8 mouse cellular contexts compared by ENCODE assay signal in the genomic region with DNA sequence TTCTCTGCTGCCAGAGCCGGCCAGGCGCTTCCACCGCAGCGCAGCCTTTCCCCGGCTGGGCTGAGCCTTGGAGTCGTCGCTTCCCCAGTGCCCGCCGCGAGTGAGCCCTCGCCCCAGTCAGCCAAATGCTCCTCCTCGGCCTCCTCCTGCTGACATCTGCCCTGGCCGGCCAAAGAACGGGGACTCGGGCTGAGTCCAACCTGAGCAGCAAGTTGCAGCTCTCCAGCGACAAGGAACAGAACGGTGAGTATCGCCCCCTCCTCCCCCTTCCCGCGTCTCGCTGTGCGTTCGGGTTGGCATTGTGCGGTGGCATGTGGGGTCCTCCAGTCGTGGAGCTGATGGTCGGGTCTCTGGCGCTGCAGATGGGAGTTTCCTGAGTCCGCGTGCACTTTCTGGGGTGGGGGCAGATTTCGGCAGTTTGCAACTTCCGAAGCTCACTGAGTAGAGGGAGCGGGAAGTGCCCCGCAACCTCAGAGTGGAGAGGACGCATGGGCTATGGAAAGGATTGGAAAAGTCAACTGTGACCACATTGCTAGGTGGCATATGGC. TPM values are rescaled to one million over a fixed set of nuclear protein-coding genes. Genes with fewer than 3 reads are reported as not detected.
DNase-seq lines count a peak whose midpoint lies in the region; ATAC-seq and TF ChIP-seq lines count a peak whose summit lies in the region.

No protein-coding gene starts in this region.

- WGBS in forebrain, postnatal 0 days, result under 1% methylated on average over 34 of the region's 34 CpGs
- 0% methylated on average over 34 of the region's 34 CpGs for WGBS in hindbrain, embryonic 16.5 days
- under 1% methylated on average over 34 of the region's 34 CpGs for WGBS in limb, embryonic 10.5 days
- under 1% methylated on average over 34 of the region's 34 CpGs for WGBS in midbrain, embryonic 13.5 days
- WGBS in stomach, embryonic 14.5 days, result under 1% methylated on average over 34 of the region's 34 CpGs

- H3K4me3 ChIP-seq in forebrain, postnatal 0 days (ENCODE audit: low read depth, low read length), result peak overlapping the region; percentile 70
- peak overlapping the region; percentile 81 for H3K4me3 ChIP-seq in hindbrain, embryonic 16.5 days (ENCODE audit: low read length)
- peak overlapping the region; percentile 87 for H3K4me3 ChIP-seq in limb, embryonic 10.5 days
- H3K4me3 ChIP-seq in midbrain, embryonic 13.5 days (replicated peaks), result peak overlapping the region; percentile 69
- H3K4me3 ChIP-seq in stomach, embryonic 14.5 days (ENCODE audit: low read depth, low read length), result peak overlapping the region; percentile 75

- no peaks in the 10 kb centered on the region for H3K36me3 ChIP-seq in forebrain, postnatal 0 days (ENCODE audit: insufficient read depth)
- no peaks in the 10 kb centered on the region for H3K36me3 ChIP-seq in hindbrain, embryonic 16.5 days (ENCODE audit: control insufficient read depth, insufficient read depth, low read length)
- H3K36me3 ChIP-seq in limb, embryonic 10.5 days, result peaks cover 4% of the 10 kb centered on the region; the same call in 1 of the 2 replicates
- no peaks in the 10 kb centered on the region for H3K36me3 ChIP-seq in midbrain, embryonic 13.5 days
- no peaks in the 10 kb centered on the region for H3K36me3 ChIP-seq in stomach, embryonic 14.5 days (ENCODE audit: control insufficient read depth, insufficient read depth, low read length)

- peak overlapping the region; percentile 77 for H3K9ac ChIP-seq in forebrain, postnatal 0 days
- H3K9ac ChIP-seq in hindbrain, embryonic 16.5 days (ENCODE audit: low read depth, low read length), result peak overlapping the region; percentile 80
- peak overlapping the region; percentile 75 for H3K9ac ChIP-seq in midbrain, embryonic 13.5 days (replicated peaks)
- H3K9ac ChIP-seq in stomach, embryonic 14.5 days (replicated peaks; ENCODE audit: low read depth, low read length), result peak overlapping the region; percentile 69

- H3K27me3 ChIP-seq in forebrain, postnatal 0 days (ENCODE audit: insufficient read depth, low read length), result no peaks in the 10 kb centered on the region
- H3K27me3 ChIP-seq in hindbrain, embryonic 16.5 days (replicated peaks; ENCODE audit: control insufficient read depth, insufficient read depth, low read length), result no peaks in the 10 kb centered on the region
- no peaks in the 10 kb centered on the region for H3K27me3 ChIP-seq in limb, embryonic 10.5 days (ENCODE audit: low read depth, poor library complexity, severe bottlenecking)
- H3K27me3 ChIP-seq in midbrain, embryonic 13.5 days, result no peaks in the 10 kb centered on the region
- H3K27me3 ChIP-seq in stomach, embryonic 14.5 days (ENCODE audit: control insufficient read depth, insufficient read depth, low read length), result no peaks in the 10 kb centered on the region

- peak; percentile 32 for DNase-seq in adipocyte (ENCODE audit: low spot score)
- DNase-seq in cerebellum, adult 11 months, result peak; percentile 16
- peak; percentile 57 for DNase-seq in forebrain, postnatal 0 days
- peak; percentile 80 for DNase-seq in limb, embryonic 10.5 days (ENCODE audit: low spot score)
- no peak for DNase-seq in natural killer cell, adult 2 months (ENCODE audit: low spot score in 2 of 2)

- H3K9me3 ChIP-seq in forebrain, postnatal 0 days (ENCODE audit: low read length), result no peaks in the 10 kb centered on the region
- no peaks in the 10 kb centered on the region for H3K9me3 ChIP-seq in hindbrain, embryonic 16.5 days (ENCODE audit: control insufficient read depth, low read length)
- no peaks in the 10 kb centered on the region for H3K9me3 ChIP-seq in limb, embryonic 10.5 days (replicated peaks)
- no peaks in the 10 kb centered on the region for H3K9me3 ChIP-seq in midbrain, embryonic 13.5 days
- no peaks in the 10 kb centered on the region for H3K9me3 ChIP-seq in stomach, embryonic 14.5 days (ENCODE audit: control insufficient read depth, low read depth, low read length)

- peaks cover 5% of the 10 kb centered on the region; the same call in 1 of the 2 replicates for H3K4me1 ChIP-seq in forebrain, postnatal 0 days (ENCODE audit: insufficient read depth)
- peaks cover 5% of the 10 kb centered on the region for H3K4me1 ChIP-seq in hindbrain, embryonic 16.5 days (ENCODE audit: control insufficient read depth, insufficient read depth, low read depth, low read length)
- H3K4me1 ChIP-seq in limb, embryonic 10.5 days, result peaks cover 67% of the 10 kb centered on the region
- H3K4me1 ChIP-seq in midbrain, embryonic 13.5 days (replicated peaks), result peaks cover 12% of the 10 kb centered on the region
- peaks cover 7% of the 10 kb centered on the region; the same call in 1 of the 2 replicates for H3K4me1 ChIP-seq in stomach, embryonic 14.5 days (ENCODE audit: control insufficient read depth, insufficient read depth, low read length)

- no peak for TF ChIP-seq CTCF in forebrain, postnatal 0 days (IDR thresholded peaks at IDR 0.05; ENCODE audit: low read depth)

- peak overlapping the region; percentile 77 for H3K27ac ChIP-seq in forebrain, postnatal 0 days (ENCODE audit: low read depth, low read length)
- peak overlapping the region; percentile 86 for H3K27ac ChIP-seq in hindbrain, embryonic 16.5 days (ENCODE audit: low read depth, low read length)
- H3K27ac ChIP-seq in limb, embryonic 10.5 days, result peak overlapping the region; percentile 99
- no peak overlapping the region for H3K27ac ChIP-seq in midbrain, embryonic 13.5 days
- peak overlapping the region; percentile 89 for H3K27ac ChIP-seq in stomach, embryonic 14.5 days (ENCODE audit: low read length)

- ATAC-seq in forebrain, postnatal 0 days, result peak; percentile 40
- peak; percentile 66 for ATAC-seq in hindbrain, embryonic 16.5 days
- ATAC-seq in midbrain, embryonic 13.5 days, result peak; percentile 69
- ATAC-seq in stomach, embryonic 14.5 days (ENCODE audit: insufficient number of reproducible peaks, insufficient read depth, low FRiP score, low read depth), result peak; percentile 20; the same call in 1 of the 2 replicates

- H3K4me2 ChIP-seq in forebrain, postnatal 0 days (ENCODE audit: low read depth), result peak overlapping the region; percentile 67
- peak overlapping the region; percentile 94 for H3K4me2 ChIP-seq in hindbrain, embryonic 16.5 days (ENCODE audit: low read length)
- H3K4me2 ChIP-seq in midbrain, embryonic 13.5 days (replicated peaks), result peak overlapping the region; percentile 79
- H3K4me2 ChIP-seq in stomach, embryonic 14.5 days (replicated peaks; ENCODE audit: low read depth, low read length), result peak overlapping the region; percentile 81

RNA-seq across cellular contexts. Expression of a gene that starts 1.2 kb away (rescaled TPM):
- total RNA-seq in forebrain, postnatal 0 days (2014; rRNA removed), result 4.8 and 7.2 TPM in 2 replicates
- 6.3 and 6.7 TPM in 2 replicates for polyA plus RNA-seq in forebrain, postnatal 0 days (2015; fragmentation: Nextera tagmentation; extraction: Ambion mirVana)
- 6.7 and 7.2 TPM in 2 replicates for polyA plus RNA-seq in hindbrain, embryonic 16.5 days (2015; fragmentation: Nextera tagmentation; extraction: Ambion mirVana)
- 47.0 and 58.8 TPM in 2 replicates for polyA plus RNA-seq in limb, embryonic 10.5 days (2016; fragmentation: Nextera tagmentation; extraction: Ambion mirVana)
- 4.0 and 4.6 TPM in 2 replicates for polyA plus RNA-seq in midbrain, embryonic 13.5 days (2015; fragmentation: Nextera tagmentation; extraction: Ambion mirVana)
- 27.5 and 29.2 TPM in 2 replicates for polyA plus RNA-seq in stomach, embryonic 14.5 days (2014; fragmentation: Nextera tagmentation; extraction: Ambion mirVana)

Comparison
In these comparisons a context has a peak if more than half of its experiments do, and no peak if none do; other contexts are left out.
1. DNase-seq: peak in adipocyte (single experiment), cerebellum, adult 11 months (single experiment), forebrain, postnatal 0 days (single experiment) and limb, embryonic 10.5 days (single experiment); none in natural killer cell, adult 2 months (0 of 2).
2. Peak in every context shown above with its lines, with median percentiles within 50 percentile points of each other: ATAC-seq, H3K4me2 ChIP-seq, H3K4me3 ChIP-seq and H3K9ac ChIP-seq.